Mouse (Mus musculus) right cerebral cortex, postnatal 36 days (tissue): Measurements from ENCODE around the gene March4.

ENCODE experiments used
- DNase-seq, 2 experiments: peaks; one replicate each; pipeline ENCODE4 v3.0.0; 2022; ENCODE audit warnings: low spot score in 2 of 2, mixed read lengths in 1 of 2

March4 gene

DNA sequence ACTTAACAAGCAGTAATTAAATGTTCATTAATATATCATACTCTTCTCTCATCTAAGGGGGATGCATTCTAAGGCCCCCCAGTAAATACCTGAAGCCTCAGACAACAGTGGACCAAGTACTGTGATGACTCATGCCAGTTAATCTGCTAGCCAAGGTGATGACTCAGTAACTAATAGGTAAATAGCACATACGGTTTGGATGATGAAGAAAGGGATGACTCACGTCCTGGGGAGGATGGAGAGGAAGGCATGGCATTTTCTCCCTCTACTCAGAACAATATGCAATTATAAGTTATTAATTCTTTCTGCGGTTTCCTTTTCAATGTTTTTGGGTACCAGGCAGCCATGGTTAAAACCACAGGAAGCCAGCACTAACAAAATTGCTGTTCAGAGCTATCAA lies 87.0 kb downstream of the March4 start:
- DNase-seq: no peak

DNA sequence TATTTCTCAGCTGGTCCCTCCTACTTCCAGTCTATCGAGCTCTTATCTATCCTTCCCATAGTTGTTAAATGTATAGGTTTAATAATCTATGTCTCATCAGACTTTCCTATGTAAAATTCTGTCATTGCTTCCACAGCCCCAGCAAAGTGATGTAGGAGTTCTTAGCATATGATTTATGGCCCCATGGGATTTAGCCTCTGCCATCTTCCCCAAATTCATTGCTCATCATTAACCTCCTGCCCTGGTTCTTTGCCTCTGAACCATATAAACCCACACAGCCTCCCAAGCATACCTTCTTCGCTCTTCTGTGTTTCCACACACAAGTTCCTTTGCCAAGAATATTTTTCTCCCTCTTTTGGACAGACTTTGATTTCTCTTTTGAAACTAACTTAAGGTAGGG lies 94.0 kb downstream of the March4 start:
- no peak for DNase-seq

DNA sequence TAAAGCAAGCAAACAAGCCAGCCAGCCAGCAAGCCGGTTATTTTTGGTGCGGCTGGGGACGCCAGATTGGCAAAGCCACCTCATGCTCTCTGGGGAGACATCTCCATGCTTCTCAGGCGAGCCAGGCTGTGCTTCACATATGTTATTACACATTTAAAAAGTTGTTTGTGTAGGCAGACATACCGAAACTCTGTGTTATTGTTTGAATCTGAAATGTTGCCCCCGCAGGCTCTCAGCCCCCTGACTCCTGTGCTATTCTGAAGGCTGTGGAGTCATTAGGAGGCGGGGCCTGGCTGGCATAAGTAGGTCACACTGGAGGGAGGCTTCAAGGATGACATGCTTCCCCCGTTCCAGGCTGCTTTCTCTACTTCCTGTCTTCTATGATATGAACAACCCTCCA lies 97.6 kb downstream of the March4 start:
- peak; percentile 48 to 49 for DNase-seq

DNA sequence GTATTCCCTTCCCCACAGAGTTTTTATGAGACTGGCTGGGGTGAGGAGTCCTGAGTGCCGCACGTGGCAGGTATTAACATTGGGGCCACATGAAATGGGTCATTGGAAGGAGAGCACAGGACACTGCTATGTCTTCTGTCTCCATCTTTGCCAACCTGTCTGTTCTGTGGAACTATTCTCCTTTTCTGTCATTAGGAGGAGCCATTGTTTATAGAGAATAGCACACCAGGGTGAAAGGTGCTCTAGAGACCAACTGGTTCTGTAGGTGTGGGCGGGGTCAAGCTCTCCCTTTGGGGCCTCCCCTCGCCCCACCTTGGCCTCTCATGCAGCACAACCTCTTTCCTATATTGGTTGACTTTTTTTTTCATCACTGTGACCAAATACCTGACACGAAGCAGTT lies 99.8 kb downstream of the March4 start:
- no peak for DNase-seq

DNA sequence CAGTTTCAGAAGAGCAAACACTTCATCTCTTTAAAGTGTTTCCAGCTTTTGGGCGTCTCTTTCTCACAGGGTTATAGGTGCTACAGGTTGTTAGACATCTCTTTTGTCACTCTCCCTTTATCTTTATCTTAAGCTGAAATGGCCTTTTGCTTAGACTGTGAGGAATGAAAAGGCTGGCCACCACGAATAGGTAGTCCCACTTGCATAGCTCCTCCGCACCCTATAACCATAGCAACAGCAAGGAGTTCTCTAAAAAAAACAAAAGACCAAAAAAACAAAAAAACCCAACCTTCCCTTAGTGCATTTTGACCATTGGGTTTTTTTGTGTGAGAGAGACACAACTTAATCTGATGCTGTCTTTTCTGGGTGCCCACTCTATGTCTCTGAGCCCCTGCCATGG lies 102.2 kb downstream of the March4 start:
- no peak for DNase-seq

DNA sequence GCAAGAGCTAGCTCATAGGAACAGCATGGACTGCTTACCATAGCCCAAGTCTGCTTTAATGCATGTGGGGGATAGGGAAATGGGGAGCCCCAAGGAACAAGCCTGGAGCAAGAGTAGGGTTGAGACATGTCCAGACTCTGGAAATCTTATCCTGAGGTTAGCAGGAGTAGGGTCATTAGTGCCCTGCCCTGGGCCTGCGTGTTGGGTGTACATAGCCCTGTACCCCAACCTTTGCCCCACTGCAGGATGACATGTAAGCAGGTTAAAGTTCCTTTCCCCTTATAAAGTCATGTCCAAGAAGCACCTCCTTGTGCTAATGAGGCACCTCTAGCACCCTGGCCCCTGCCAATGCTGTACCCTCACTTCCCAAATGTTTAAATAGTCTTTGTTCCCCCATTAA lies 104.2 kb downstream of the March4 start:
- no peak for DNase-seq

DNA sequence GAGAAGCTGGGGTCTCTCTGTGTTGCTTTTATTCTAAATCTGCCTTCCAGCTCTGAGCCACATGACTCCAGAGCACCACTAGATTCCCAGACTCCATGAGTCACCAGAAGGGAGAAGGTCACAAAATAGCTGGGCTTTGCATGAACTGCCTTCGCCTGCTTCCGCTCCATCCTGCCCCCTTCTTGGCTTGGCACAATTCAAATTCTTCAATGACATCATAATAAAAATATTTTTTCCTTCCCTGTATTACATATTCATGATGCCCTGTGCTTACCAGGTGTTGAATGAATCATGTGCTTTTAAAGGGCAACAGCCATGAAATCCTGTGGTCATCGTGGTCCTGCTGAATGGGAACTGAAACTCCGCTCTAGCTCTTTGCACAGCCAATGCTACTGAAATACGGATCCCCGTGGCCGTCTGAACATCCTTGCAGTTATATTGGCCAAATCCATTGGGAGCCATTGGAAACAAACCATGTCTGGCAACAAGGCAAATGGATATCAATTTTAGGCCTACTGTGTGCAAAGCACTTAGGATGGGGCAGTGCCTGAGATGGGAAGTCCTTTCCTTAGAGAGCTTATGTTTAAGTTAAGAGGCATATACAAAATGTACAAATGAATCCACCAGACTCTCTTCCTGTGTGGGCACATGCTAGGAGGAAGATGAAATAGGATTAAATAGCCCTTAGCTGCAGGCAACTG lies 107.5 kb downstream of the March4 start:
- DNase-seq: no peak

DNA sequence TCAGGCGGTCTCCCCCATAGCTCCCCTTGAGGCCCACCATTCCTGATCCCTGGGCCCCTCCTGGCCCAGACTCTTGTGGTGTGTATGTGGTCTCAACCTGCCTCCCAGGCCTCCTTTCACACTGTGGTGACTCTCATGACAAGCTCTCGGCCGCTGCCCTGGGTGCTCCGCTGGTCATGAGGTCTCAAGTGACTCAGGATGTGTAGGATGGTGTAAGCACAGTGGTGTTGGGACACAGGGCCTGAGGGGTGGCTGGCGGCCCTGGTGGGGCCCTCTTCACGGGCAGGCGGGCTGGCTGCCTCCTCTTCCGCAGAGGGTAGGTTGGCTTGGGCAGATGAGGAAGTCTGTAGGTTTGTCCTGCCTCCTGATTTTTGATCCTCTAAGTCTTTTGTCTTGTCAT lies 108.2 kb downstream of the March4 start:
- no peak for DNase-seq

DNA sequence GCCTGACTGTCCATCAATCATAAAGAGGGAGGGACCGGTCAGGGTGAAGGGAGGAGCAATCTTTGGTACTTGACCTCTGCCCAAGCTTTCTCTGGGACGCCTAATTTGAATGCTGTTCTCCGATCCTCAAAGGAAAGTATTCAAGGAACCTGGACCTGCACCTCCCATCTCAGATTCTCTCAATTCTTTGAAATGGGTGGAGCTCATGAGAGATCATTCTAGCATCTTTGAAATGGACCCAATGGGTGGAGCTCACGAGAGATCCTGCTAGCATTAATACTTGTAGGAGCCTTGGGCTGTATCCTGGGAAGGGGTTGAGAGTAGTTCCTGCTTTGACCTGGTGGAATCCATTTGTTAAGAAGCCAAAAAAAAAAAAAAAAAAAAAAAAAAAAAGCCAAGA lies 110.3 kb downstream of the March4 start:
- DNase-seq: no peak

DNA sequence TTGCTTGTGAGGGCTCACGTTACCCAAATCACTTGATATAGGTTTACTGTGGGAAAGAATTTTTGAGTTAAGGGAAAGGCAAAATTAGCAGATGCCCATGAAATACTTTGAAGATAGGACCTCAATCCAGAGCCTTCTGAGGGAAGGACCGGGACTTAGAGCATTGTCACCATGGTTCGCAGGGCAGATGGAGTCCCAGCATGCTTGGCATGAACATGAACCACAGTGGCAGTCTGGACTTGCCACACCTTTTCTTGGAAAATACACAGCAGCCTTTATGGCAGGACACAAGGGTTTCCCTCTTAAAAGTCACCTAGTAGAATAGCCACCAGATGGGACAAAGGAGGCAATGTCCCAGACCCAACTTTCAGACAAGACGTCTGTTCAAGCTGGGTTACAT lies 114.6 kb downstream of the March4 start:
- no peak for DNase-seq

DNA sequence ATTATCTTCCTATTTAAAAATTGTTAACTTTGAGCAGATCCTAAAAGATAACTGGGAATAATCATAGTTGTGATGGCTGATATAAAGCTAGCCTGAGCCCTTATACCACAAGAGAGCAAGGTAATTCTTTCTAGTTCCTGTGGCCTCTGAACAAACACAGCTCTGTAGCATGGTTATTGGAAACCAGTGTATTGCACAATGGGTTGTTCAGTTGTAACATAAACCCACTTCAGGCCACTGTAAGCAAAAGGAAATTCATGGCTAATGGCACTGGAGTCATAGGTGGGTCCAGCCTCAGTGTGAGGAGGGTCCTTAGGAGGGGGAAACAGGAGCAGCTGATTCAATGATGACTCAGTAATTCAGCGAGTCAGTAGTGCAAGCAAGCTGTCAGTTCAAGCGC lies 116.5 kb downstream of the March4 start:
- no peak for DNase-seq

DNA sequence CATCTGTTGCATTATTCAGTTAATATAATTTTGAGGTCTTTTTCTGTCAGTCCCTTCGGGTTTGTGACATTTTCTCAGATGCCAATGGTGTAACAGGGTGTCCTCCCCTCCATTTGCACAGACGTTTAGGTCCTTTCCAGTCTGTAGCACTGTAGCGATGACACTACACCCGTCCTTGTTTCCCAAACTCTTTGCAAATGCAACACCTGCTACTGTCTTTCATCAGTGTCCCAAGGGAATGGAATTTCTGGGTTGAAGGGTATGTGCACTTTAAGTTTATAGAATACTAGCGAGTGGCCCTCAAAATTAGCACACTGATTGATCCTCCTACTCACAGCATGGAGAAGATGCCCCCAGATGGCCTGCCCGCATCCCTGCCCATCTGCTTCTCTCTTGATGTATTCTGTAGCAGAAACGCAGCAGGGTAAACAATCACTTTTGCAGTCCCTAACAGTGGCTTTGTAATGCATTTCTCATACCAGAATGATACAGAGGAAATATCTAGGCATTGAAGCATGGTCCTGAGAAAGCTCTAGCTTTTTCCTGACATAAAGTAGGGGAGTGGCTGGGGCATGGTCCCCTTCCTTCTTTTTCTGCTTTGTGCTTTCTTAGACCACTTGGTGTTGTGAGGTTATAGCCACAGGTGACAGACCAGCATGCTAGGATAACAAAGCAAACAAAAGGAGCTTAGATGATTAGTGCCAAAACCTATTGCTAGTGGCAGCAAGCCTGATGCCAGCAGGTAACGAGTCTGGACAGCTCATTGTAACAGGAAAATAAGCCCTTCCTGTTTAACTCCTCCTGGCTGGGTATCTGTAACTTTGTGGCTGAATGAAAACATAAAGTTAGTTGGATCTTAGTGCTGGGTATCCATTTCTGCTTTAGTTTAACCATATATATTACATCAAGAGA lies 117.7 kb downstream of the March4 start:
- DNase-seq: no peak

DNA sequence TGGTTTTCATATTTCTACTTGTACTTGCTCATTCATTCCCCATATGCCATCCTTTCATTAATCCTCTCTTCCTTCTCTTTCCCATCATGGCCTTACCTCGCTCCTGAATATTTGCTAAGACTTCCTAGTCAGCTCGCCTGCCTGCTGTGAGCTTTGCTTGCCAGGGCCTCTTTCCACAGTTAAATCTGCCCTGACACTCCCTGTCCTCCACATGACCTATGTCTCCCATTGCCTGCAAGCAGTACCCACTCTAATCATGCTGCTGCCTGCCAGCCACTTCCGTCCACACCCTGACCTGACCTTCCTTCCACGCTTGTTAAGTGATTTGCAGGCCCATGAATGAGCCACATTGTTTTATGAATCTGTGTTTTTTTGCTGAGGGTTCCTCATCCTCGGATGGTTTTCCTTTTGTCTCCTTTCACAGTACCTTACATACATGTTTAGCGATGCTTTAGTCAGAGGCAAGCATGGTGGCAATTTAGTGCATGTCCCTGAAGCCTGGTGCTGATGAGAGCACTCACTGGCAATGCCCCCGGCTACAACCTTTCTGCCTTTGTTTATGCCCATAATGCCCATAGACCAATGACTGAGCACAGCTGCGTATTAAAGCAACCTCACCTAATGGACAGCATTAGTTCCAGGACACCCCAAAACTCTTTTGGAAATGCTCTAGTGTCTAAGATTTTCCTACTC lies 122.0 kb downstream of the March4 start:
- DNase-seq: no peak

DNA sequence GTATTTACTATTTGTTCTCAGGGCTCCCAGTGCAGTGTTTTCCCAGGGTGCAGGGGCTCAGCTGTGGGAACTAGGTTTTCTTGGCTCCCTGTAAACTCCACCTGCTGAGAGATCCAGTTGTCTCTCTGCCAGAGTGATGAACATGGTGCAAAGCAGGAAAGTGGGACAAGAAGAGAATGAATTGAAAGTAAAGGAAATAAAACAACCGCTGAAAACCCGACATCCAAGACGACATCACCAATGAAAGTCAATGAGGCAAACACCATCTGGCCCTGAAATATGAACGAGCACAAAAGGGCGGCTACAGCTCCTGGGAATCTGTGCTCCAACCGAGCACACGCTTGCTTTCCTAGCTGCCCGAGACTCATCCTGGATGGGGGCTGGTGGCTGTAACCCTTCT lies 122.6 kb downstream of the March4 start:
- DNase-seq: no peak

DNA sequence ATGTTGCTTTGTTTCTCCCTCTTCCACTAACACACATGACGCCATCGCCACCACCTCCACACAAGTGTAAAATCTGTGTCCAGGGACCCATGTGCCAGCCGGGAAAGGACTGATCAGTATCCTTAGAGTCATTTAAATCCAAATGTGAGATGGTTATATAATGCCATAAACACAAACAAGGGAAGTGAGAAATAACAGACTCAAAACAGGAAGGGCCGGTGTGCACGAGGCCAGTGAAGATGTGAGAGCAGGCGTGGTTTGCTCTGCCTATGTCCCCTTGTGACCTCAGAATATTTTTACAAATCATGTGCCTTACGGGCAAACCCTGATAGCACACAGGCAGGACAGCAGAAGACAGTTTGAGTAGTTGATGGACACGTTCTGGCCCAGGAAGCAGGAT lies 123.5 kb downstream of the March4 start:
- DNase-seq: no peak

DNA sequence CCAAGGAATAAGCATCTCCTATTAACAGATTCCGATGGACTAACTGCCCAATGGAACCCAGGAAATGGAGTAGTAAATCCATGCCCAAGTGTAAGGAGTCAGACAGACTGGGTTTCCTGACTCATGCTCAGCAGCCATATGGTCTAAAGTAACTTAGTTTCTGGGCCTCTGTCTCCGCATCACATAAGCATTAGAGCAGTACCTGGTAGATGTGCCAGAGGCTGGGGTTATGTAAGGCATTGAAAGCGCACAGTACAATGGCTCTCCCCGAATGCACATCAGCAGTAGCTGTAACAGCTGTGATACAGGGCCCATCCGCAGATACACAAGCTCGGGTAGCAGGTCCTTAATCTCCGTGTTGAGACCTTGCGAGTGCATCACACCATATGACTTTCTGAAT lies 125.6 kb downstream of the March4 start:
- no peak for DNase-seq

DNA sequence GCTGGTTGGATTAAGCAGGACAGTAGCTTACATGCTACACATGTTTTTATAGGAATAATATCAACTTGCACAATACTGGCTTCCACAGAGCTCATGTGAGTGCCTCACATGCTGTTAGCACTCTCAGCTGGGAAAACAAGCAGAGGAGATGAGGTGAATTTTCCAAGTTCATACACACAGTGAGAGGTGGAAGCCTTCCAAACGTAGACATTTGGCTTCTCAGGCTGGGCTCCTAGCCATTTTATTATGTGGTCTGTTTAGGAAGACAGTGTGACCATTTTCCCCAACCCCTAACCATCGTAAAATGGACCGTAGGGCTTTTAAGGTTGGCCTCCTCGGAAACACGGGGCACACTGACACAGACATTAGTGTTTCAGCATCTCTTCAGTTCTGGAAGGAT lies 126.8 kb downstream of the March4 start:
- no peak for DNase-seq

DNA sequence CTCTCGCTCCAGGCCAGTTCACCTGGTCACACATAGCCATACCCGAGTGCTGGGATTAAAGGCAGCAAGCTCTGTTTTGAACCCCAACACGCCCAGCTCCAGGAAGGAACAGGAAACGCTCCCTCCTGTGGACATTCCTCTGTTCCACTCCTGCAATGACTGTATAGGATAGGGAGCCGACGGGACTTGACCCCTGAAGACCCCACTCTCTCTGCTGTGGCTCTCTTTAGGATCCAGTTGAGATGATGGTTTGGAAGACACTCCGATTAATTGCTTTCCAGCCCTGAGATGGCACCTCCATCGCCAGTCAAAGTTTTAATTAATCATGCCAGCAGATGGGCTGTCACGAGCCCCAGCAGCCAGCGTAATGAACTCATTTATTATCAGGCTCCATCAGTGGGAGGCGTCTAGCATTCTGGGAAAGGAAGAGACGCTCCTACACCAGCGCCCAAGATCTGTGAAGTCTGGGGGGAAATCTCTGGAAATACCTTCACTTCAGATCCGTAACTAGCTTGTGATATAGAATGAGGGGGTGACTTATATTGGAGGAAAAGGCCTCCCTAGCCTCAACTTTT lies 130.1 kb downstream of the March4 start:
- DNase-seq: no peak

DNA sequence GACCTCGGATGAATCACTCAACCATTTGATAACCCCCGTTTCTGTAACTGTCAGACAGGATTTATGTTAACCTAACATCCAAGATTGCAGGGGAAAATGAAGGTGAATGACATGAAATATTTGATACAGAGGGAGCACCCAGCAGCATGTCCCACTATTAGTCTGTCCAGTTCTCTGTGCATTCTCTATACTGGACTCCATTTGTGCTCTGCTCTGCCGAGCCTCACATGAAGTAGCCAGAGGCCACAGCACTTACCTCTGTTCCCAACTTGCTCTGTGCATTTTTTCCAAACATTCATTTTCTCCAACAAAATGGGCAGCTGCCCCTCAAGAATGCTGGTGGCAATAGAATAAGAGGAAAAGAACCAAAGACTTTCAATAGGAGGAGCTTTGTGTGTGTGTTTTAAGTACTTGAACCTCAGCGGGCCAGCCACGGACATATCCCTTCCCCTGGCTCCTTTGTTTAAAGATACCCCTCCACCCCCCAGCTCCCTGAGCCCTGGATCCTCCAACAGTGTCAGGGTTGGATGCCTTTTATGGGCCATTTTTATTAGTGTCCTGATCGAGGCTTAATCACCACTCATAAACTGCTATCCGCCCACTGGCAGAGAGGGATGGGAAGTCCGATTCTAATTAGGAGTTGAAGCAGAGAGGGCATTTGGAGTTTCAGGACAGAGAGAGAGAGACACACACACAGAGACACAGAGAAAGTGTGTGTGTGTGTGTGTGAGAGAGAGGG lies 135.2 kb downstream of the March4 start:
- no peak for DNase-seq

DNA sequence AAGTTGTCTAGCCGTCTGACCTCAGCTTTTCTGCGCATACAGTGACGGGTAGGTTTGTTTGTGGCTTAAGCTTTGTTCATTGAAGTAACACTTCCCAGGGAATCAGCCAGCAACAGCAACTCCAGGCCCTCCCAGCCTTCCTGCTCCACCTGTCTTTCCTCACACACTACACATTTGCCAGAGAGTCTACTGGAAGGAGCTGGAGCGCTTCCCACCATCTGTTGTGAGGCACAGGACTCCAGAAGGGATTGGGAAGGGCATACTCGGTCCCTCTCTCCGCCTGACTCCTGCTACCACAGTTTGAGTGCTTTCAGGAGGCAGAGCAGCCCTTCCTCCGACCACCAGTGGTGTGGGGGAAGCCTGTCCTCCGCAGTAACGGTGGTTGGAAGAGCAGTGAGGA lies 136.1 kb downstream of the March4 start:
- DNase-seq: peak in 1 of 2 experiments; percentile 8

DNA sequence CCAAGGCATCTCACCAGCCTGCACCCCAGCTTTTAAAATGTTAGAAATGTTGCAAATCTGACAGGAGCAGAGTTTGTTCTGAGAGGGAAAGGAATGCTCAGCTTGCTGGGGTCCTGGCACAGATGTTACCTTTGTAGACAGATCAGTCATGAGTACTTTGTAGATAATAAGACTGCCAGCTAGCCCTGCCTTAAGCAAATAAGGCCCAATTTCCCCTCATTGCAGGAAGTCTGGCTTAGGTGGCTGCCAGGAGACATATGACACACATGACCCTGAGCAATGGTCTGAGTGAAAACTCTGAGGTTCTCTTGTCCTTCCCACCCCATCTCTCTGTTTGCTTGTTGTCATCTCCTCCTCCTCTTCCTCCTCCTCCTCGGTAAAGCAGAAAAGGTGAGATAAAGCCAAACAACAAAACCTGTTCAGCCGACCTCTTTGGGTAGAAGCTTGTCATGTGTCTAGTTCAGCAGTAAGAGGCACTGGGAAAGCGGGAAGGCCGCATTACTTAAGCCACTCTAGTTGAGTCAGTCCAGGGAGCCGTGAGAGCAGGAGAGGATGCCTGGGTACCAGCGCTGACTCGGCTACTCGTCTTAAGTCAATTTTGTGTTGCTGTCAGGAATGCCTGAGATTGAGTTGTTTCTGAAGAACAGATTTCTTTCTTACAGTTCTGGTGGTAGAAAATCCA lies 136.9 kb downstream of the March4 start:
- no peak for DNase-seq
